Mouse (Mus musculus): ENCODE measurements around the gene Sh2d5.

- TF ChIP-seq CTCF (IDR thresholded peaks at IDR 0.05; ENCODE audit: low read depth, low read length) (no peak), POLR2A (IDR thresholded peaks at IDR 0.05; ENCODE audit: borderline replicate concordance, low read depth, low read length) (no peak)
These were observed 32.8 kb upstream of the Sh2d5 start for GRCm38 (mm10) chr4:138217441-138217840.
